Mouse (Mus musculus): ENCODE data around the gene Tox2. TPM values are rescaled to one million over a fixed set of nuclear protein-coding genes. Genes with fewer than 3 reads are reported as not detected.

Tox2 gene
- polyA plus RNA-seq, 1 experiment: 28.1 TPM

DNA sequence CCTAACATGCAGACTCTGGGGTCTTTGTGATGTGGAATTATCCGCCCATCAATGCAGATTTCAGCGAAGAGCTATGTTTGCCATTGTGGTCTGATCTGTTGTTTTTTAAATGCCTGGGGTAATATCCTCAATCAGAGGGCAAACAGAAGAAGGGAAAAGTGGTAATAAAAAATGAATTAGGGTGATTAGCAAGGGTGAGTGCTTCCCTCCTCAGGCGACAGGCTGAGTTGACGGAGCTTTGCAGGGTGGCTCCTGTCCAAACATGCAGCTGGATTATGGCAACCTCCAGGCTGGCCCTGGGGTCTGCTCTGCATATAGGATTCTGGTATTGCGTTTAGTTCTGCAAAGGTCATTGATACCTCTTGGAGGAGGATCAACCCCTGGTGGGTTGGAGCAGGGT lies 16.5 kb downstream of the Tox2 start:
- no peaks in the 10 kb centered on the region for H3K4me1 ChIP-seq (ENCODE audit: control insufficient read depth, insufficient read depth, low read length)
- TF ChIP-seq POLR2A (IDR thresholded peaks at IDR 0.05; ENCODE audit: extremely low read depth, insufficient read depth, low read length) (no peak), CTCF (IDR thresholded peaks at IDR 0.05; ENCODE audit: extremely low read depth, insufficient read depth, low read length) (no peak)
- H3K4me3 ChIP-seq (ENCODE audit: insufficient read depth, low read length): no peak overlapping the region
- H3K27ac ChIP-seq (ENCODE audit: insufficient read depth, low read length): no peak overlapping the region

DNA sequence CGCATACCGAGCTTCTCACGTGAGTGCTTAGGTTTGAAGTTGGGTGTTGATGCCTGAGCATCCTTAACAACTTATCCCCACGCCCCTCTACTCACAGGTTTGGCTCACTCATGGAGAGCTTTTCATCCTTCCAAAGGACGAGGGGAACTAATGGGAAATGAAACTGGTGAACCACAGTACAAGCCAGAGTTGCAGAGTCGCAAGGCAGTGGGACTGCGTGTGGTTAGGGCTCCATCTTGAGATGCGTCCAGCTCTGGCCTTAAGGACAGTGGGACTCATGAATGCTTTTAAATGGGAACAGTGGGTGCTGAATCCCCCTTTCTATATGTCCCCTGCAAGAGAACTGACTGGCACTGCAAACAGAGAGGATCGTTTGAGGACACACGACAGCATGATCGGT lies 17.8 kb downstream of the Tox2 start:
- H3K4me3 ChIP-seq (ENCODE audit: insufficient read depth, low read length): no peak overlapping the region
- H3K27ac ChIP-seq (ENCODE audit: insufficient read depth, low read length): no peak overlapping the region
- no peaks in the 10 kb centered on the region for H3K4me1 ChIP-seq (ENCODE audit: control insufficient read depth, insufficient read depth, low read length)
- TF ChIP-seq POLR2A (IDR thresholded peaks at IDR 0.05; ENCODE audit: extremely low read depth, insufficient read depth, low read length) (no peak), CTCF (IDR thresholded peaks at IDR 0.05; ENCODE audit: extremely low read depth, insufficient read depth, low read length) (no peak)

DNA sequence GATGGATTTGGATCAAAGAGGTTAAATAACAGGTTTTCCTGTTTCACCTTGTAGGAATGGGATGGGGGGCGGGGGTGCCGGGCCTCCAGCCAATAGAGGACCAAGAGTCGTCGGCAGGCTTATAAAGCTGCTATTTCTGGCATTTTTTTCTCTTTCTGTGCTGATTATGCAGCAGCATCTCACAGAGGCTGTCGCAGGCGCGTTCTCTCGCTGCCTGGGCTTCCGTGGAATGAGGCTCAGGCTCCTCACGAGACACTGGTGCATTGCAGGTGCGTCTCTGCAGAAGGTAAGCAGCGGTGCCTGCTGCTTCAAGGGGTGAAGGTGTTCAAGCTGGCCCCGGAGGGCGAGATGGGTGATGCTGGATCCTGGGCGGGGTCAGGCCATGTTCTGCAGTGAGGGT lies 22.4 kb downstream of the Tox2 start:
- TF ChIP-seq POLR2A (IDR thresholded peaks at IDR 0.05; ENCODE audit: extremely low read depth, insufficient read depth, low read length) (no peak), CTCF (IDR thresholded peaks at IDR 0.05; ENCODE audit: extremely low read depth, insufficient read depth, low read length) (no peak)
- no peaks in the 10 kb centered on the region for H3K4me1 ChIP-seq (ENCODE audit: control insufficient read depth, insufficient read depth, low read length)
- no peak overlapping the region for H3K4me3 ChIP-seq (ENCODE audit: insufficient read depth, low read length)
- 0 out of 2 replicates have a peak overlapping the region, but pooled peaks have one; percentile 57 for H3K27ac ChIP-seq (ENCODE audit: insufficient read depth, low read length)

DNA sequence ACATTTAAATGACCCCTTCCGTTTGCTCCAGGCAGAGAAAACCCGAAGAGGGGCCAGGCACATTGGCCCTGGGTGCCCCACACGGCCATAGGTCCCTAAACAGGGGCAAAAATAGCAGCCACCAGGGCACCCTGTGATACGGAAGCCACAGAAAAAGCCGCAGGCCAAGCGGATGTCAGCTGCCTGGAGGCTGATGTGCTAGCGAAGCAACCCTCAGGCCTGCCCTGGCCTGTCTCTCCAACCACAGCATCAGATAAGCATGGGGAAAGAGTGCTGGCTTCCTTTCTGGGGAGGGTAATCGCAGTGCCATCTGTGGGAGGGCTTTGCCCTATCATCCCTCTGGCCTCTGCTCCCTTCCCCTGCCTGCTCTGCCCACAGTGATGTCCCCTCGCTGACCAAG lies 26.1 kb downstream of the Tox2 start:
- no peak overlapping the region for H3K27ac ChIP-seq (ENCODE audit: insufficient read depth, low read length)
- no peak overlapping the region for H3K4me3 ChIP-seq (ENCODE audit: insufficient read depth, low read length)
- H3K4me1 ChIP-seq (ENCODE audit: control insufficient read depth, insufficient read depth, low read length): no peaks in the 10 kb centered on the region
- TF ChIP-seq CTCF (IDR thresholded peaks at IDR 0.05; ENCODE audit: extremely low read depth, insufficient read depth, low read length) (no peak), POLR2A (IDR thresholded peaks at IDR 0.05; ENCODE audit: extremely low read depth, insufficient read depth, low read length) (no peak)

DNA sequence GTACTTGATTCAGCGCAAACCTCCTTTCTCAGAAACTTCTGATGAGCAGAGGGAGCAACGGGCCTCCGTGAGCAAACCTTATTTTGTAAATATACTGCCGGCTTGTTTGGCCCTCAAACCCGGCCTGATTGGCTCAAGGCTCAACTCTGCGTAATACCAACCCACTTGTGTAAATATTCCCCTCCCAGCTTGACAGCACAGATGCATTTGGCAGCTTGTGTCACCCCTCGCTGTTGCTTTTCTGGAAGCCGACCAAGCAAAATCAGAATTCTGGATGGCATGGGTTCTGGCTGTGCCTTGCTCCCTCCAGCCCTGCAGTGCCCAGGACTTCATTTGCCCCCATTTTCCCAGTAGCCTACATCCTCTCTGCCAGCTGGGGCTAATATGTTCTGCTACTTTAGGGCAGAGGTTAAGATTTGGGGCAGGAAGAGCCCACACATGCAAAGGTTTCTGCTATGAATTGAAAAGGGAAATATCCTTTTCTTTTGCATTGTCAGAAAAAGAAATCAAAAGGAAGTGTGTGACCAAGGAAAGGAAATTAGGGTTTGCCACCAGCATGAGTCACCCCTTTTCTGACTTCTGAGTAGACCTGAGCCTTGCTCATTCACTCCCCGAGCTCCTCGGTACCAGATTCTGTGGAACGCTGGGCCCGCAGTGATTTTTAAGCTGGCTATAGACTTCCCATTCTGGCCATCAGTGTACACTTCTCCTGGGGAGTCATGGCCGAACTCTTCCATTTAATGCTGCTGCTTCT lies 29.0 kb downstream of the Tox2 start:
- Histone ChIP-seq H3K4me1 (ENCODE audit: control insufficient read depth, insufficient read depth, low read length) (no peaks in the 10 kb centered on the region), H3K4me3 (ENCODE audit: insufficient read depth, low read length) (no peak overlapping the region), H3K27ac (ENCODE audit: insufficient read depth, low read length) (no peak overlapping the region)
- TF ChIP-seq CTCF (IDR thresholded peaks at IDR 0.05; ENCODE audit: extremely low read depth, insufficient read depth, low read length): no peak
- no peak for TF ChIP-seq POLR2A (IDR thresholded peaks at IDR 0.05; ENCODE audit: extremely low read depth, insufficient read depth, low read length)

DNA sequence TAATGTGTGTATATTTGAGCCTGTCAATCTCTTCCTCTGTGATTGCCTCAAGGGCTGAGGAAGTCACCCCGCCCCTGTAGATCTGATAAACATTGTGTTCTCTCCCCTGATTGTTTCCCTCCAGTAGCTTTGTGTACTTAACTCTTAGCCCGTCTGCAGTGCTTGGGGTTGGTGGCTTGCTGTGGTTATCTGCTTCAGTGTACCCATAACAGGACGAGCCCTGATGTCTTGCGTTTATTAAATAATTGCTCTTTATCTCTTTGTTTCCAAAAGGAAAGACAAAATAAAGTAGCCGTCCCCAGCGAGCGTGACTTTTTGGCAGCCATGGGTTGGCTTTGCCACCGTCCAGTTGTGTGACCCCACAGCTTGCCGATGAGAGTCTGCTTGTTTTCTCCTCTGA lies 30.7 kb downstream of the Tox2 start:
- H3K4me3 ChIP-seq (ENCODE audit: insufficient read depth, low read length): no peak overlapping the region
- TF ChIP-seq POLR2A (IDR thresholded peaks at IDR 0.05; ENCODE audit: extremely low read depth, insufficient read depth, low read length): no peak
- no peak for TF ChIP-seq CTCF (IDR thresholded peaks at IDR 0.05; ENCODE audit: extremely low read depth, insufficient read depth, low read length)
- H3K27ac ChIP-seq (ENCODE audit: insufficient read depth, low read length): no peak overlapping the region

DNA sequence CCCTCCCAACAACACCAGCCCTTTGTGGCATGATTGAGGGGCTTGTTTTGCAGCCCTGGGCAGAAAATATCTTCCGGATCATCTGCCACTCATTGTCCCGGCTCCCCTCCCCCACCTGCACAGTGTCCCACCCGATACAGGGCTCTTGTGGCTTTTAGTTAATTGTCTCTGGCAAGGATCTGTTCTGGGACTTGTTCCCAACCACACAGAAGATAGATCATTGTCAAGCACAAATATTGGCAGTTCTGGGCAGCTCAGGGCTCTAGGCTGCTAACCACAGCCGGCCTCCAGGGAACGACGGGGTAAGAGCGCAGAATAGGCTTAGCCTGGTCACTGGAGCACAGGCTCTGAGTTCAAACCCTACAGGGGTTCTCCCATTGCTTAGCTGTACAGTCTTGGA lies 33.1 kb downstream of the Tox2 start:
- H3K27ac ChIP-seq (ENCODE audit: insufficient read depth, low read length): no peak overlapping the region
- H3K4me3 ChIP-seq (ENCODE audit: insufficient read depth, low read length): no peak overlapping the region
- TF ChIP-seq CTCF (IDR thresholded peaks at IDR 0.05; ENCODE audit: extremely low read depth, insufficient read depth, low read length) (no peak), POLR2A (IDR thresholded peaks at IDR 0.05; ENCODE audit: extremely low read depth, insufficient read depth, low read length) (no peak)
- 0 out of 2 replicates have a peak, but pooled peaks cover 1% of the 10 kb centered on the region for H3K4me1 ChIP-seq (ENCODE audit: control insufficient read depth, insufficient read depth, low read length)

More for the DNA sequence above, 30.7 kb downstream of the Tox2 start:
- no peaks in the 10 kb centered on the region for H3K4me1 ChIP-seq (ENCODE audit: control insufficient read depth, insufficient read depth, low read length)

DNA sequence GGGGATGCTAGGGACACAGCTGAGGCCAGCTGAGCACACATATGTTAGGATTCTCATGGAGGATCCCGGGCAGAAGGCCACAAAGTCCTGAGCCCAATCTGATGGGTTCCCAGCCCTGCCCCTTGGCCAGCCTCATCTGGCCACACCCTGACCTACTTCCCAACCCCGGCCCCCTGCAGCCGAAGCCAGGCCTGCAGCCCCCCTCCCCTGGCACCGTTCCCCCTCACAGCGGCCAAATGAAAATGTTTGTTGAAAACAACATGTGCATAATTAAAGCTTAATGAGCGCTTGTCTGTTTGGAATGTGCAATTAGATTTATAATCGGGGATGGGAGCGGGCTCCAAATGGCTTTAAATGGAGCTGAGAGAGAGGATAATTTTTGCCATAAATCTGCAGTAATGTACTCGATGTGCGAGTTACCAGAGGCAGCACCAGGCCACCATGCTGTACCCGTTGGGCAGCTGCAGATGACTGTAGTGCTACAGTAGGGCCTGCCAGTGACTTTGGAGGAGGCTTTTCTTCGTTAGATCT lies 35.1 kb downstream of the Tox2 start:
- TF ChIP-seq POLR2A (IDR thresholded peaks at IDR 0.05; ENCODE audit: extremely low read depth, insufficient read depth, low read length): no peak
- Histone ChIP-seq H3K4me1 (ENCODE audit: control insufficient read depth, insufficient read depth, low read length) (0 out of 2 replicates have a peak, but pooled peaks cover 1% of the 10 kb centered on the region), H3K27ac (ENCODE audit: insufficient read depth, low read length) (no peak overlapping the region), H3K4me3 (ENCODE audit: insufficient read depth, low read length) (no peak overlapping the region)

DNA sequence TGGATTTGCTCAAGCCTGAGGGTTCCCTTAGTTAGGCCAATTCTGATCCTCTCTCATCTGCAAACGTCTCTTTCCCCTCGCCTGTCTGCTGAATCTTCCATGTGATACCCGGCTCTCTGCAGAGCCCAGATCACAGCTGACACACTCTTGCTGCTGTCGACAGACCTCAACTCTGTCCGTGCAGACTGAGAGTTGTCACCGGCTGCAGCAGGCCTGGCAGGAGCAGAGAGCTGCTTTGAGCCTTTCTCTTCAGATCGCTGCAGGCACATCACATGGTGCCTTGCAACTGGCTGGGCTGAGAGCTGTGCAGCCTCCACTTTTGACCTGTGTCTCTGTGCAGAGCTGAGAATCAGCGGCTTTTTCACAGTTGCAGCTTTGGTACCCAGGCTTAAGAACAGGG lies 37.0 kb downstream of the Tox2 start:
- H3K4me1 ChIP-seq (ENCODE audit: control insufficient read depth, insufficient read depth, low read length): peaks cover 7% of the 10 kb centered on the region
- TF ChIP-seq POLR2A (IDR thresholded peaks at IDR 0.05; ENCODE audit: extremely low read depth, insufficient read depth, low read length) (no peak), CTCF (IDR thresholded peaks at IDR 0.05; ENCODE audit: extremely low read depth, insufficient read depth, low read length) (no peak)
- no peak overlapping the region for H3K4me3 ChIP-seq (ENCODE audit: insufficient read depth, low read length)
- H3K27ac ChIP-seq (ENCODE audit: insufficient read depth, low read length): no peak overlapping the region

DNA sequence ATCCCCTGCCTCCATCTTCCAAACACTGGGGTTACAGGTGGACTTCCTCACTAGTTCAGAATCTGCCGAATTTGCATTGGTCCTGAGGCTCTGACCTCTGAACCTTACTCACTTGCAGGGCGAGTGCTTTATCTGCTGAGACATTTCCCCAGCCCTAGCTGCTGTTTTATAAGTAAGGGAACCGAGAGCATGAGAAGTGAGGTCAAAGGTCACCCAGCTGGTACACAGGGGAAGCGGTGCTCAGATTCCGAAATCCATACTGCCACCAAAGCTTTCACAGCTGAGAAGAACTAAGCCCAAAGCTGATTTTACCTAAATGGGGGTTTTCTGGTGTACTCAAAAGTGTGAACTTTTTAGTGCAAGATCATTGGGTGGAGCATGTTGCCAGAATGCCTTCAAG lies 38.9 kb downstream of the Tox2 start:
- TF ChIP-seq CTCF (IDR thresholded peaks at IDR 0.05; ENCODE audit: extremely low read depth, insufficient read depth, low read length): no peak
- no peak for TF ChIP-seq POLR2A (IDR thresholded peaks at IDR 0.05; ENCODE audit: extremely low read depth, insufficient read depth, low read length)
- H3K4me3 ChIP-seq (ENCODE audit: insufficient read depth, low read length): no peak overlapping the region
- H3K27ac ChIP-seq (ENCODE audit: insufficient read depth, low read length): no peak overlapping the region
- peaks cover 10% of the 10 kb centered on the region for H3K4me1 ChIP-seq (ENCODE audit: control insufficient read depth, insufficient read depth, low read length)
